Mouse (Mus musculus): ENCODE measurements around the gene Hivep1.

DNA sequence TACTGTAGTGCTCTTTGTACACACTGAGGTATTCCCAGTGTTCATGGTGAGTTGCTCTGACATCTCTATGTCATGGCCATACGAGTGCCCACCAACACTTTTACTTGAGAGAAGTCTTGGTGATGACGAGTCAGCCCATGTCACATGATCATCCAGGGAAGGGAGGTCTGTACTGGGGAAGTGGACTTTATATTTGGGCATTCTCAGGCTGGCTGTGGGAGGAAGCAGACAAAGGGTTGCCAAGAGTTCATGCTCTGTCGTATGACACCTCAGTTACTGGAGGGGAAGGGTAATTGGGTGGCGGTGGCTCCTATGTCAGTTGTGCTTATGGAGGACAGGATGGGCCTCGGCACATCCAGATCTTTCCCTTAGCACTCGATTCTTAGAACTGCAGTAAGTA, 21.5 kb downstream of the Hivep1 start:
- TF ChIP-seq CTCF (IDR thresholded peaks at IDR 0.05; ENCODE audit: low read depth) (no peak), EP300 (IDR thresholded peaks at IDR 0.05; ENCODE audit: low read depth) (no peak)
